Mouse (Mus musculus): ENCODE results near the gene Pdzd4. TPM values are rescaled to one million over a fixed set of nuclear protein-coding genes. Genes with fewer than 3 reads are reported as not detected.
A peak's percentile ranks its signal among the peaks of the same experiment; 100 is the strongest.

The Pdzd4 gene
- polyA plus RNA-seq, 1 experiment from 2014 or later, result 1.3 TPM

- H3K27ac ChIP-seq (ENCODE audit: low read depth), result no peak overlapping the region
- no peak overlapping the region for H3K9ac ChIP-seq
- TF ChIP-seq CTCF (IDR thresholded peaks at IDR 0.05; ENCODE audit: low read depth), result no peak
- no peaks in the 10 kb centered on the region for H3K4me1 ChIP-seq (ENCODE audit: insufficient read depth)
- 69% methylated on average over 1 of the region's 1 CpGs for WGBS
- no peaks in the 10 kb centered on the region for H3K36me3 ChIP-seq (ENCODE audit: insufficient read depth)
- H3K4me2 ChIP-seq, result no peak overlapping the region
- no peak for DNase-seq
- H3K9me3 ChIP-seq (ENCODE audit: low read depth, low read length), result no peaks in the 10 kb centered on the region
- H3K27me3 ChIP-seq (ENCODE audit: insufficient read depth, low read length), result no peaks in the 10 kb centered on the region
- H3K4me3 ChIP-seq (ENCODE audit: low read depth, low read length), result no peak overlapping the region
- no peak for ATAC-seq (ENCODE audit: insufficient read depth)
These were observed 19.0 kb downstream of the Pdzd4 start for GRCm38 (mm10) chrX:73805814-73806213.

GRCm38 (mm10) chrX:73798502-73798901, 26.3 kb downstream of the Pdzd4 start:
- peaks cover 4% of the 10 kb centered on the region; the same call in 1 of the 2 replicates for H3K36me3 ChIP-seq (ENCODE audit: insufficient read depth)
- TF ChIP-seq CTCF (IDR thresholded peaks at IDR 0.05; ENCODE audit: low read depth), result peak; percentile 83
- no peak overlapping the region for H3K4me3 ChIP-seq (ENCODE audit: low read depth, low read length)
- H3K4me2 ChIP-seq, result no peak overlapping the region
- peak; percentile 73 for DNase-seq
- no peaks in the 10 kb centered on the region for H3K27me3 ChIP-seq (ENCODE audit: insufficient read depth, low read length)
- H3K4me1 ChIP-seq (ENCODE audit: insufficient read depth), result no peaks in the 10 kb centered on the region
- ATAC-seq (ENCODE audit: insufficient read depth), result peak; percentile 76
- WGBS, result 49% methylated on average over 9 of the region's 9 CpGs
- no peaks in the 10 kb centered on the region for H3K9me3 ChIP-seq (ENCODE audit: low read depth, low read length)
- H3K27ac ChIP-seq (ENCODE audit: low read depth), result no peak overlapping the region
- no peak overlapping the region for H3K9ac ChIP-seq

- Histone ChIP-seq H3K4me2 (no peak overlapping the region), H3K9me3 (ENCODE audit: low read depth, low read length) (no peaks in the 10 kb centered on the region), H3K36me3 (ENCODE audit: insufficient read depth) (peaks cover 4% of the 10 kb centered on the region; the same call in 1 of the 2 replicates), H3K27ac (ENCODE audit: low read depth) (no peak overlapping the region), H3K27me3 (ENCODE audit: insufficient read depth, low read length) (no peaks in the 10 kb centered on the region), H3K9ac (no peak overlapping the region), H3K4me1 (ENCODE audit: insufficient read depth) (no peaks in the 10 kb centered on the region), H3K4me3 (ENCODE audit: low read depth, low read length) (no peak overlapping the region)
- no peak for ATAC-seq (ENCODE audit: insufficient read depth)
- no peak for TF ChIP-seq CTCF (IDR thresholded peaks at IDR 0.05; ENCODE audit: low read depth)
- DNase-seq, result no peak
- 82% methylated on average over 2 of the region's 2 CpGs for WGBS
These were observed 27.3 kb downstream of the Pdzd4 start for GRCm38 (mm10) chrX:73797511-73797910.

GRCm38 (mm10) chrX:73793505-73793904, 31.3 kb downstream of the Pdzd4 start:
- Histone ChIP-seq H3K4me2 (no peak overlapping the region), H3K9ac (no peak overlapping the region), H3K4me1 (ENCODE audit: insufficient read depth) (no peaks in the 10 kb centered on the region), H3K27ac (ENCODE audit: low read depth) (no peak overlapping the region), H3K9me3 (ENCODE audit: low read depth, low read length) (no peaks in the 10 kb centered on the region), H3K27me3 (ENCODE audit: insufficient read depth, low read length) (no peaks in the 10 kb centered on the region), H3K4me3 (ENCODE audit: low read depth, low read length) (no peak overlapping the region), H3K36me3 (ENCODE audit: insufficient read depth) (peaks cover 30% of the 10 kb centered on the region; the same call in 1 of the 2 replicates)
- ATAC-seq (ENCODE audit: insufficient read depth) (no peak), DNase-seq (no peak)
- 0 out of 2 replicates have a peak, but pooled peaks have one; percentile 4 for TF ChIP-seq CTCF (IDR thresholded peaks at IDR 0.05; ENCODE audit: low read depth)
- WGBS, result 42% methylated on average over 1 of the region's 1 CpGs

GRCm38 (mm10) chrX:73793039-73793438, 31.7 kb downstream of the Pdzd4 start:
- H3K4me2 ChIP-seq, result no peak overlapping the region
- H3K4me3 ChIP-seq (ENCODE audit: low read depth, low read length), result no peak overlapping the region
- H3K9me3 ChIP-seq (ENCODE audit: low read depth, low read length), result no peaks in the 10 kb centered on the region
- DNase-seq (no peak), ATAC-seq (ENCODE audit: insufficient read depth) (no peak)
- no peaks in the 10 kb centered on the region for H3K27me3 ChIP-seq (ENCODE audit: insufficient read depth, low read length)
- H3K27ac ChIP-seq (ENCODE audit: low read depth), result no peak overlapping the region
- no peak overlapping the region for H3K9ac ChIP-seq
- no peak for TF ChIP-seq CTCF (IDR thresholded peaks at IDR 0.05; ENCODE audit: low read depth)
- H3K36me3 ChIP-seq (ENCODE audit: insufficient read depth), result peaks cover 30% of the 10 kb centered on the region; the same call in 1 of the 2 replicates
- no peaks in the 10 kb centered on the region for H3K4me1 ChIP-seq (ENCODE audit: insufficient read depth)

GRCm38 (mm10) chrX:73788501-73788900, 36.3 kb downstream of the Pdzd4 start:
- ATAC-seq (ENCODE audit: insufficient read depth) (no peak), DNase-seq (no peak)
- TF ChIP-seq CTCF (IDR thresholded peaks at IDR 0.05; ENCODE audit: low read depth), result no peak
- peaks cover 5% of the 10 kb centered on the region; the same call in 1 of the 2 replicates for H3K4me1 ChIP-seq (ENCODE audit: insufficient read depth)
- 83% methylated on average over 1 of the region's 1 CpGs for WGBS
- peak overlapping the region; percentile 70 for H3K4me2 ChIP-seq
- peak overlapping the region; percentile 60; the same call in 1 of the 2 replicates for H3K4me3 ChIP-seq (ENCODE audit: low read depth, low read length)
- peak overlapping the region; percentile 70 for H3K9ac ChIP-seq
- H3K36me3 ChIP-seq (ENCODE audit: insufficient read depth), result peaks cover 26% of the 10 kb centered on the region; the same call in 1 of the 2 replicates
- H3K27ac ChIP-seq (ENCODE audit: low read depth), result no peak overlapping the region
- H3K27me3 ChIP-seq (ENCODE audit: insufficient read depth, low read length), result no peaks in the 10 kb centered on the region
- H3K9me3 ChIP-seq (ENCODE audit: low read depth, low read length), result no peaks in the 10 kb centered on the region

GRCm38 (mm10) chrX:73787225-73787558, 37.6 kb downstream of the Pdzd4 start:
- Histone ChIP-seq H3K4me2 (peak overlapping the region; percentile 70), H3K4me1 (ENCODE audit: insufficient read depth) (peaks cover 5% of the 10 kb centered on the region; the same call in 1 of the 2 replicates), H3K27ac (ENCODE audit: low read depth) (peak overlapping the region; percentile 58; the same call in 1 of the 2 replicates), H3K27me3 (ENCODE audit: insufficient read depth, low read length) (no peaks in the 10 kb centered on the region), H3K36me3 (ENCODE audit: insufficient read depth) (peaks cover 26% of the 10 kb centered on the region; the same call in 1 of the 2 replicates), H3K9me3 (ENCODE audit: low read depth, low read length) (no peaks in the 10 kb centered on the region), H3K4me3 (ENCODE audit: low read depth, low read length) (peak overlapping the region; percentile 60), H3K9ac (peak overlapping the region; percentile 70)
- ATAC-seq (ENCODE audit: insufficient read depth) (no peak; the same call in 1 of the 2 replicates), DNase-seq (no peak)
- 10% methylated on average over 19 of the region's 22 CpGs for WGBS
- TF ChIP-seq CTCF (IDR thresholded peaks at IDR 0.05; ENCODE audit: low read depth), result no peak

All from lung, embryonic 14.5 days (tissue).